Mouse (Mus musculus) R1 (cell line): Measurements from ENCODE around the gene Efna3.
A peak's percentile ranks its signal among the peaks of the same experiment; 100 is the strongest.

Experiments used
- DNase-seq: peaks from one replicate; pipeline ENCODE4 v3.0.0-alpha.2; 2018; ENCODE audit warnings: low read depth, low spot score

The Efna3 gene

GRCm38 (mm10) chr3:89285526-89285925, 37.2 kb downstream of the Efna3 start:
- DNase-seq, result no peak

GRCm38 (mm10) chr3:89284261-89284660, 38.5 kb downstream of the Efna3 start:
- DNase-seq, result no peak

- no peak for DNase-seq
Measured at GRCm38 (mm10) chr3:89282291-89282643, 40.5 kb downstream of the Efna3 start.

GRCm38 (mm10) chr3:89281579-89282290, 41.0 kb downstream of the Efna3 start:
- peak; percentile 91 for DNase-seq

GRCm38 (mm10) chr3:89280606-89281511, 41.9 kb downstream of the Efna3 start, which contains the start of gene Efna1:
Efna1 (minus strand) TSS chr3:89281142.
- peak; percentile 67 for DNase-seq

GRCm38 (mm10) chr3:89280050-89280605, 42.6 kb downstream of the Efna3 start:
- no peak for DNase-seq

- peak; percentile 85 for DNase-seq
Measured at GRCm38 (mm10) chr3:89279153-89279890, 43.4 kb downstream of the Efna3 start.

GRCm38 (mm10) chr3:89278643-89279042, 44.1 kb downstream of the Efna3 start:
- no peak for DNase-seq

GRCm38 (mm10) chr3:89278107-89278506, 44.7 kb downstream of the Efna3 start:
- DNase-seq, result no peak

GRCm38 (mm10) chr3:89277281-89278021, 45.3 kb downstream of the Efna3 start:
- no peak for DNase-seq

GRCm38 (mm10) chr3:89276061-89276460, 46.7 kb downstream of the Efna3 start:
- no peak for DNase-seq

- no peak for DNase-seq
Measured at GRCm38 (mm10) chr3:89271760-89272159, 51.0 kb downstream of the Efna3 start.

GRCm38 (mm10) chr3:89270891-89271290, 51.9 kb downstream of the Efna3 start:
- no peak for DNase-seq

GRCm38 (mm10) chr3:89270051-89270755, 52.6 kb downstream of the Efna3 start, which contains the start of gene Slc50a1:
Slc50a1 (minus strand) TSS chr3:89270570.
- no peak for DNase-seq

GRCm38 (mm10) chr3:89268916-89269315, 53.8 kb downstream of the Efna3 start:
- DNase-seq, result no peak

- peak; percentile 88 for DNase-seq
Measured at GRCm38 (mm10) chr3:89266439-89266893, 56.3 kb downstream of the Efna3 start.
